Mouse (Mus musculus) limb, embryonic 15.5 days (tissue): ENCODE measurements around the gene Bace1. TPM values are rescaled to one million over a fixed set of nuclear protein-coding genes. Genes with fewer than 3 reads are reported as not detected.

Experiments
- ATAC-seq: fragments of 200-750 bp; cut with Nextera tagmentation; 2 replicates; pipeline ENCODE4 v1.8.0; 2017; ENCODE audit warnings: low read depth, moderate TSS enrichment; ENCODE audit not compliant: insufficient number of reproducible peaks, low FRiP score, low TSS enrichment
- H3K27ac ChIP-seq: fragments of 300-500 bp; sonication (generic); 2 replicates; pipeline ENCODE4 v1.5.1; 2015; ENCODE audit warnings: moderate library complexity, mild to moderate bottlenecking, inconsistent platforms
- H3K27me3 ChIP-seq: fragments of 300-500 bp; sonication (generic); 2 replicates; pipeline ENCODE4 v1.6.1; 2015; ENCODE audit warnings: inconsistent platforms
- H3K36me3 ChIP-seq: fragments of 300-500 bp; sonication (generic); 2 replicates; pipeline ENCODE4 v1.6.1; 2015; ENCODE audit warnings: inconsistent platforms
- H3K4me1 ChIP-seq: fragments of 300-500 bp; sonication (generic); 2 replicates; pipeline ENCODE4 v1.6.1; 2015; ENCODE audit warnings: inconsistent platforms
- H3K4me2 ChIP-seq: fragments of 300-500 bp; sonication (generic); 2 replicates; pipeline ENCODE4 v1.6.1; 2015; ENCODE audit warnings: mild to moderate bottlenecking, inconsistent platforms
- H3K4me3 ChIP-seq: fragments of 300-500 bp; sonication (generic); 2 replicates; pipeline ENCODE4 v1.5.1; 2015; ENCODE audit warnings: mild to moderate bottlenecking, inconsistent platforms
- H3K9ac ChIP-seq: fragments of 300-500 bp; sonication (generic); 2 replicates; pipeline ENCODE4 v1.6.1; 2015; ENCODE audit warnings: inconsistent platforms
- H3K9me3 ChIP-seq: fragments of 300-500 bp; sonication (generic); 2 replicates; pipeline ENCODE4 v1.6.1; 2016; ENCODE audit warnings: inconsistent platforms
- WGBS: fragments of 180-500 bp; shearing (Covaris S2); methylation state at CpG from one replicate; pipeline ENCODE4 v1.1.7; 2015; 5-methylcytosine and 5-hydroxymethylcytosine counted together
- polyA plus RNA-seq: library from polyadenylated mRNA; unstranded; fragments of >200 nt; fragmentation: Nextera tagmentation; extraction: Ambion mirVana; gene quantifications from 2 replicates; pipeline ENCODE4 v1.2.1, GENCODE M21; 2015

The Bace1 gene
- polyA plus RNA-seq, 1 experiment from 2014 or later = 37.2 TPM

- no peak overlapping the region for H3K4me2 ChIP-seq
- H3K36me3 ChIP-seq = peaks cover 41% of the 10 kb centered on the region
- no peak for ATAC-seq
- no peaks in the 10 kb centered on the region for H3K9me3 ChIP-seq
- no peaks in the 10 kb centered on the region for H3K27me3 ChIP-seq
- H3K4me3 ChIP-seq = no peak overlapping the region
- no peaks in the 10 kb centered on the region for H3K4me1 ChIP-seq
- H3K27ac ChIP-seq = no peak overlapping the region
- 84% methylated on average over 8 of the region's 8 CpGs for WGBS
- H3K9ac ChIP-seq = no peak overlapping the region
These were observed 30.6 kb upstream of the Bace1 start for GRCm38 (mm10) chr9:45807761-45808160.

GRCm38 (mm10) chr9:45811946-45812345 is 26.4 kb upstream of the Bace1 start:
- no peaks in the 10 kb centered on the region for H3K27me3 ChIP-seq
- H3K4me2 ChIP-seq = no peak overlapping the region
- H3K9me3 ChIP-seq = no peaks in the 10 kb centered on the region
- peaks cover 6% of the 10 kb centered on the region; the same call in 1 of the 2 replicates for H3K4me1 ChIP-seq
- 46% methylated on average over 5 of the region's 5 CpGs for whole genome bisulfite sequencing
- H3K9ac ChIP-seq = no peak overlapping the region
- no peak overlapping the region for H3K4me3 ChIP-seq
- no peak for ATAC-seq
- no peak overlapping the region for H3K27ac ChIP-seq
- H3K36me3 ChIP-seq = peaks cover 36% of the 10 kb centered on the region

- Histone ChIP-seq H3K27ac (no peak overlapping the region; the same call in 1 of the 2 replicates), H3K4me1 (peaks cover 6% of the 10 kb centered on the region; the same call in 1 of the 2 replicates), H3K9me3 (no peaks in the 10 kb centered on the region), H3K27me3 (no peaks in the 10 kb centered on the region), H3K36me3 (peaks cover 33% of the 10 kb centered on the region), H3K4me3 (no peak overlapping the region), H3K4me2 (no peak overlapping the region), H3K9ac (no peak overlapping the region)
- no peak for ATAC-seq
- 66% methylated on average over 9 of the region's 9 CpGs for WGBS
These were observed 23.3 kb upstream of the Bace1 start for GRCm38 (mm10) chr9:45815113-45815512.

GRCm38 (mm10) chr9:45815525-45815924 is 22.9 kb upstream of the Bace1 start:
- Histone ChIP-seq H3K27me3 (no peaks in the 10 kb centered on the region), H3K9me3 (no peaks in the 10 kb centered on the region), H3K36me3 (peaks cover 36% of the 10 kb centered on the region), H3K9ac (no peak overlapping the region), H3K27ac (no peak overlapping the region; the same call in 1 of the 2 replicates), H3K4me2 (no peak overlapping the region), H3K4me1 (peaks cover 6% of the 10 kb centered on the region; the same call in 1 of the 2 replicates), H3K4me3 (no peak overlapping the region)
- ATAC-seq = no peak
- WGBS = 64% methylated on average over 10 of the region's 10 CpGs

- no peak overlapping the region for H3K4me2 ChIP-seq
- ATAC-seq = no peak
- H3K27ac ChIP-seq = no peak overlapping the region
- no peaks in the 10 kb centered on the region for H3K27me3 ChIP-seq
- peaks cover 45% of the 10 kb centered on the region for H3K36me3 ChIP-seq
- 86% methylated on average over 9 of the region's 9 CpGs for WGBS
- H3K9me3 ChIP-seq = no peaks in the 10 kb centered on the region
- H3K4me1 ChIP-seq = peaks cover 6% of the 10 kb centered on the region; the same call in 1 of the 2 replicates
- no peak overlapping the region for H3K4me3 ChIP-seq
- H3K9ac ChIP-seq = no peak overlapping the region
These were observed 19.9 kb upstream of the Bace1 start for GRCm38 (mm10) chr9:45818406-45819011.

GRCm38 (mm10) chr9:45827663-45828290 is 10.6 kb upstream of the Bace1 start:
- 0 out of 2 replicates have a peak, but pooled peaks cover 3% of the 10 kb centered on the region for H3K36me3 ChIP-seq
- peak overlapping the region; percentile 76 for H3K9ac ChIP-seq
- ATAC-seq = no peak; the same call in 1 of the 2 replicates
- no peaks in the 10 kb centered on the region for H3K9me3 ChIP-seq
- peak overlapping the region; percentile 88 for H3K27ac ChIP-seq
- WGBS = 5% methylated on average over 23 of the region's 23 CpGs
- H3K4me3 ChIP-seq = peak overlapping the region; percentile 80
- no peaks in the 10 kb centered on the region for H3K27me3 ChIP-seq
- H3K4me2 ChIP-seq = peak overlapping the region; percentile 83
- H3K4me1 ChIP-seq = peaks cover 7% of the 10 kb centered on the region

GRCm38 (mm10) chr9:45828291-45828963 is 10.0 kb upstream of the Bace1 start, which contains the start of gene Cep164:
TSS of gene Cep164 (minus strand) at chr9:45828691.
- Histone ChIP-seq H3K36me3 (no peaks in the 10 kb centered on the region), H3K4me1 (peaks cover 7% of the 10 kb centered on the region), H3K9me3 (no peaks in the 10 kb centered on the region), H3K27me3 (no peaks in the 10 kb centered on the region), H3K4me3 (peak within 1 kb of the TSS; percentile 80), H3K9ac (peak within 1 kb of the TSS; percentile 76), H3K4me2 (peak within 1 kb of the TSS; percentile 83), H3K27ac (peak within 1 kb of the TSS; percentile 88)
- peak; percentile 88 for ATAC-seq
- whole genome bisulfite sequencing = under 1% methylated on average over 31 of the region's 31 CpGs

- 30% methylated on average over 10 of the region's 10 CpGs for WGBS
- ATAC-seq = no peak
- no peak overlapping the region for H3K27ac ChIP-seq
These were observed 9.3 kb upstream of the Bace1 start for GRCm38 (mm10) chr9:45829107-45829506.

GRCm38 (mm10) chr9:45832898-45833297 is 5.5 kb upstream of the Bace1 start:
- Histone ChIP-seq H3K36me3 (no peaks in the 10 kb centered on the region), H3K9ac (no peak overlapping the region), H3K4me1 (peaks cover under 1% of the 10 kb centered on the region; the same call in 1 of the 2 replicates), H3K4me3 (no peak overlapping the region), H3K27ac (no peak overlapping the region), H3K9me3 (no peaks in the 10 kb centered on the region), H3K27me3 (no peaks in the 10 kb centered on the region), H3K4me2 (no peak overlapping the region)
- 83% methylated on average over 2 of the region's 2 CpGs for WGBS
- ATAC-seq = no peak

More at GRCm38 (mm10) chr9:45829107-45829506, 9.3 kb upstream of the Bace1 start:
- peak overlapping the region; percentile 83 for H3K4me2 ChIP-seq
- peak overlapping the region; percentile 80 for H3K4me3 ChIP-seq
- no peaks in the 10 kb centered on the region for H3K9me3 ChIP-seq
- no peaks in the 10 kb centered on the region for H3K27me3 ChIP-seq
- H3K9ac ChIP-seq = no peak overlapping the region
- no peaks in the 10 kb centered on the region for H3K36me3 ChIP-seq
- peaks cover 7% of the 10 kb centered on the region for H3K4me1 ChIP-seq

GRCm38 (mm10) chr9:45833461-45833860 is 4.9 kb upstream of the Bace1 start:
- no peak overlapping the region for H3K27ac ChIP-seq
- H3K27me3 ChIP-seq = no peaks in the 10 kb centered on the region
- H3K36me3 ChIP-seq = no peaks in the 10 kb centered on the region
- peaks cover 3% of the 10 kb centered on the region; the same call in 1 of the 2 replicates for H3K4me1 ChIP-seq
- WGBS = 80% methylated on average over 2 of the region's 2 CpGs
- no peak overlapping the region for H3K4me2 ChIP-seq
- ATAC-seq = no peak
- no peaks in the 10 kb centered on the region for H3K9me3 ChIP-seq
- H3K9ac ChIP-seq = no peak overlapping the region
- no peak overlapping the region for H3K4me3 ChIP-seq

- peak overlapping the region; percentile 91 for H3K4me2 ChIP-seq
- H3K9me3 ChIP-seq = no peaks in the 10 kb centered on the region
- 17% methylated on average over 4 of the region's 4 CpGs for WGBS
- H3K27me3 ChIP-seq = no peaks in the 10 kb centered on the region
- peak overlapping the region; percentile 76; the same call in 1 of the 2 replicates for H3K27ac ChIP-seq
- H3K36me3 ChIP-seq = no peaks in the 10 kb centered on the region
- peak overlapping the region; percentile 81 for H3K4me3 ChIP-seq
- ATAC-seq = no peak; the same call in 1 of the 2 replicates
- no peak overlapping the region for H3K9ac ChIP-seq
- H3K4me1 ChIP-seq = peaks cover 28% of the 10 kb centered on the region
These were observed 329 bp upstream of the Bace1 start for GRCm38 (mm10) chr9:45838069-45838433.
